Comparison of ENCODE assay signal across 16 mouse cellular contexts in the genomic region with DNA sequence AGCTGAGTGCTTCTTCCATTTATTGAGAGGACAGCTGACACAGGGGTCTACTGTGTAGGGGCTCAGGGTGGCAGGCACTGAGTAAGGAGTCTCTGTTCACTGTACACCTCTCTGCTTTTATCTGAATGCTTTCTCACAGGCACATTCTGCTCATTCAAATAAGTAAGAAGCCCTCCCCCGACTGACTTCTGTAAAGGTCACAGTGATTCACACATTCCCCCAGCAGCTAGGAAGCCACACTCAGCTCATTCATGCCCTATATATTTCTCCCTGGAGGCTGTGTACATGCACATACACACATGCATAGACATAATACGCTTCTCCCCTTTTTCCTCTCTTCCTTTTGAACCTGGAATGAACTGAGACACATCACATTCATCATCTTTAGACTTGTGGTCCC.
A peak's percentile ranks its signal among the peaks of the same experiment; 100 is the strongest.
DNase-seq lines count a peak whose midpoint lies in the region; ATAC-seq and TF ChIP-seq lines count a peak whose summit lies in the region.
"Had no signal": no experiment of that assay in that cellular context is flagged by ENCODE, and none has a peak within 500 bp of the region (broad histone marks: within the 10 kb centered on the region; RNA-seq: fewer than 3 reads in every experiment).

No protein-coding gene starts in this region.

- no peaks in the 10 kb centered on the region for H3K36me3 ChIP-seq in forebrain, postnatal 0 days (ENCODE audit: insufficient read depth)
- H3K36me3 ChIP-seq in forebrain, embryonic 13.5 days (ENCODE audit: poor library complexity, severe bottlenecking), result no peaks in the 10 kb centered on the region
- H3K36me3 ChIP-seq in lung, embryonic 15.5 days, result no peaks in the 10 kb centered on the region
- no peaks in the 10 kb centered on the region for H3K36me3 ChIP-seq in intestine, embryonic 14.5 days (ENCODE audit: control insufficient read depth, insufficient read depth, low read length)
- H3K36me3 ChIP-seq in stomach, embryonic 16.5 days (ENCODE audit: control insufficient read depth, insufficient read depth, low read length), result no peaks in the 10 kb centered on the region
- H3K36me3 ChIP-seq: hindbrain, embryonic 10.5 days; liver, embryonic 12.5 days had no signal

- H3K4me2 ChIP-seq in forebrain, postnatal 0 days (ENCODE audit: low read depth), result no peak overlapping the region
- no peak overlapping the region for H3K4me2 ChIP-seq in forebrain, embryonic 13.5 days
- H3K4me2 ChIP-seq in lung, embryonic 15.5 days, result no peak overlapping the region
- no peak overlapping the region for H3K4me2 ChIP-seq in intestine, embryonic 14.5 days (ENCODE audit: low read length)
- no peak overlapping the region for H3K4me2 ChIP-seq in stomach, embryonic 16.5 days (ENCODE audit: low read depth, low read length)
- H3K4me2 ChIP-seq: heart, embryonic 11.5 days; liver, embryonic 12.5 days had no signal

- no peak overlapping the region for H3K9ac ChIP-seq in forebrain, postnatal 0 days
- no peak overlapping the region for H3K9ac ChIP-seq in forebrain, embryonic 13.5 days
- no peak overlapping the region for H3K9ac ChIP-seq in lung, embryonic 15.5 days
- H3K9ac ChIP-seq in intestine, embryonic 14.5 days (ENCODE audit: low read length), result no peak overlapping the region
- peak overlapping the region; percentile 27; the same call in 1 of the 2 replicates for H3K9ac ChIP-seq in stomach, embryonic 16.5 days (ENCODE audit: low read length)
- H3K9ac ChIP-seq: liver, embryonic 12.5 days had no signal

- TF ChIP-seq POLR2A in cerebellum, adult 2 months (IDR thresholded peaks at IDR 0.05; ENCODE audit: borderline replicate concordance, insufficient read depth, low read length), result no peak

- H3K27ac ChIP-seq in forebrain, postnatal 0 days (ENCODE audit: low read depth, low read length), result 0 out of 2 replicates have a peak overlapping the region, but pooled peaks have one; percentile 1
- H3K27ac ChIP-seq in forebrain, embryonic 13.5 days, result no peak overlapping the region
- H3K27ac ChIP-seq in lung, embryonic 15.5 days, result peak overlapping the region; percentile 14; the same call in 1 of the 2 replicates
- H3K27ac ChIP-seq in intestine, embryonic 14.5 days (ENCODE audit: low read depth), result peak overlapping the region; percentile 57; the same call in 1 of the 2 replicates
- H3K27ac ChIP-seq in stomach, embryonic 16.5 days (ENCODE audit: low read length), result peak overlapping the region; percentile 55; the same call in 1 of the 2 replicates
- H3K27ac ChIP-seq in cerebellum, adult 2 months (ENCODE audit: insufficient read depth, low read length), result no peak overlapping the region
- H3K27ac ChIP-seq: hindbrain, embryonic 10.5 days; liver, embryonic 12.5 days had no signal

- peak; percentile 21; the same call in 1 of the 2 replicates for ATAC-seq in forebrain, postnatal 0 days
- ATAC-seq in forebrain, embryonic 13.5 days, result no peak
- no peak for ATAC-seq in lung, embryonic 15.5 days (ENCODE audit: borderline replicate concordance, extremely low read depth, low FRiP score, low TSS enrichment)
- no peak for ATAC-seq in intestine, embryonic 14.5 days (replicated peaks; ENCODE audit: low FRiP score, low TSS enrichment, low read depth)
- no peak for ATAC-seq in stomach, embryonic 16.5 days (ENCODE audit: insufficient read depth, low FRiP score)
- ATAC-seq: liver, embryonic 12.5 days had no signal

- 70% methylated on average over 2 of the region's 2 CpGs for WGBS in forebrain, postnatal 0 days
- 88% methylated on average over 2 of the region's 2 CpGs for WGBS in forebrain, embryonic 13.5 days
- 61% methylated on average over 2 of the region's 2 CpGs for WGBS in lung, embryonic 15.5 days
- 53% methylated on average over 2 of the region's 2 CpGs for WGBS in intestine, embryonic 14.5 days
- WGBS in stomach, embryonic 16.5 days, result 41% methylated on average over 2 of the region's 2 CpGs
- 54% methylated on average over 2 of the region's 2 CpGs for WGBS in cerebellum, adult 2 months

- H3K27me3 ChIP-seq in forebrain, postnatal 0 days (ENCODE audit: insufficient read depth, low read length), result no peaks in the 10 kb centered on the region
- H3K27me3 ChIP-seq in forebrain, embryonic 13.5 days, result no peaks in the 10 kb centered on the region
- H3K27me3 ChIP-seq in lung, embryonic 15.5 days, result no peaks in the 10 kb centered on the region
- H3K27me3 ChIP-seq in intestine, embryonic 14.5 days (replicated peaks; ENCODE audit: control insufficient read depth, insufficient read depth, low read length), result no peaks in the 10 kb centered on the region
- no peaks in the 10 kb centered on the region for H3K27me3 ChIP-seq in stomach, embryonic 16.5 days (ENCODE audit: control insufficient read depth, insufficient read depth, low read length)
- no peaks in the 10 kb centered on the region for H3K27me3 ChIP-seq in cerebellum, adult 2 months (ENCODE audit: control insufficient read depth, insufficient read depth, low read length)
- H3K27me3 ChIP-seq: liver, embryonic 12.5 days had no signal

- no peaks in the 10 kb centered on the region for H3K9me3 ChIP-seq in forebrain, postnatal 0 days (ENCODE audit: low read length)
- no peaks in the 10 kb centered on the region for H3K9me3 ChIP-seq in forebrain, embryonic 13.5 days (replicated peaks)
- H3K9me3 ChIP-seq in lung, embryonic 15.5 days, result no peaks in the 10 kb centered on the region
- H3K9me3 ChIP-seq in intestine, embryonic 14.5 days (ENCODE audit: control insufficient read depth, low read length), result no peaks in the 10 kb centered on the region
- H3K9me3 ChIP-seq in stomach, embryonic 16.5 days (replicated peaks; ENCODE audit: control insufficient read depth, low read length), result no peaks in the 10 kb centered on the region
- H3K9me3 ChIP-seq: liver, embryonic 12.5 days had no signal

- H3K4me3 ChIP-seq in forebrain, postnatal 0 days (ENCODE audit: low read depth, low read length), result no peak overlapping the region
- H3K4me3 ChIP-seq in forebrain, embryonic 13.5 days, result no peak overlapping the region
- no peak overlapping the region for H3K4me3 ChIP-seq in lung, embryonic 15.5 days
- no peak overlapping the region for H3K4me3 ChIP-seq in intestine, embryonic 14.5 days (ENCODE audit: low read depth, low read length)
- H3K4me3 ChIP-seq in stomach, embryonic 16.5 days (replicated peaks; ENCODE audit: low read length), result no peak overlapping the region
- H3K4me3 ChIP-seq in cerebellum, adult 2 months (replicated peaks; ENCODE audit: insufficient read depth, low read depth, low read length), result no peak overlapping the region
- H3K4me3 ChIP-seq: hindbrain, embryonic 10.5 days; liver, embryonic 12.5 days had no signal

- no peak for TF ChIP-seq CTCF in forebrain, postnatal 0 days (IDR thresholded peaks at IDR 0.05; ENCODE audit: low read depth)
- no peak for TF ChIP-seq CTCF in cerebellum, adult 2 months (IDR thresholded peaks at IDR 0.05; ENCODE audit: borderline replicate concordance, insufficient read depth, low read depth, low read length)

- no peak for DNase-seq in forebrain, postnatal 0 days
- DNase-seq in lung, postnatal 25 days (ENCODE audit: low spot score), result no peak
- DNase-seq in intestine, embryonic 14.5 days (ENCODE audit: low spot score), result no peak
- no peak for DNase-seq in liver
- DNase-seq in cerebellum, adult 2 months, result no peak
- DNase-seq: B cell, adult 2 months; cerebellum, adult 9-10 months; kidney, postnatal 36 days; spleen, adult 18-20 months; thymus, adult 2 months had no signal

- H3K4me1 ChIP-seq in forebrain, postnatal 0 days (ENCODE audit: insufficient read depth), result 0 out of 2 replicates have a peak, but pooled peaks cover 5% of the 10 kb centered on the region
- peaks cover 19% of the 10 kb centered on the region for H3K4me1 ChIP-seq in forebrain, embryonic 13.5 days
- H3K4me1 ChIP-seq in lung, embryonic 15.5 days, result peaks cover 29% of the 10 kb centered on the region
- H3K4me1 ChIP-seq in intestine, embryonic 14.5 days (replicated peaks; ENCODE audit: control insufficient read depth, insufficient read depth, low read length), result peaks cover 15% of the 10 kb centered on the region
- peaks cover 21% of the 10 kb centered on the region for H3K4me1 ChIP-seq in stomach, embryonic 16.5 days (ENCODE audit: control insufficient read depth, insufficient read depth, low read length)
- peaks cover 43% of the 10 kb centered on the region for H3K4me1 ChIP-seq in cerebellum, adult 2 months (ENCODE audit: control insufficient read depth, insufficient read depth, low read length)

Comparison
In these comparisons a context has a peak if more than half of its experiments do, and no peak if none do; other contexts are left out.
1. H3K27ac ChIP-seq: peak in forebrain, postnatal 0 days (single experiment), lung, embryonic 15.5 days (single experiment), intestine, embryonic 14.5 days (single experiment) and stomach, embryonic 16.5 days (single experiment); none in forebrain, embryonic 13.5 days (single experiment) and cerebellum, adult 2 months (single experiment).